Mouse (Mus musculus) limb, embryonic 10.5 days (tissue): ENCODE results near the gene Parva. TPM values are rescaled to one million over a fixed set of nuclear protein-coding genes. Genes with fewer than 3 reads are reported as not detected.
A peak's percentile ranks its signal among the peaks of the same experiment; 100 is the strongest.

Experiments
- DNase-seq: peaks from one replicate; pipeline ENCODE4 v3.0.0-alpha.2; 2017; ENCODE audit warnings: low spot score
- H3K27ac ChIP-seq: fragments of 300-500 bp; sonication (generic); 2 replicates; pipeline ENCODE4 v1.5.1; 2016; ENCODE audit warnings: mild to moderate bottlenecking
- H3K27me3 ChIP-seq: fragments of 300-500 bp; sonication (generic); 2 replicates; pipeline ENCODE4 v1.6.1; 2016; ENCODE audit warnings: low read depth, mild to moderate bottlenecking; ENCODE audit not compliant: poor library complexity, severe bottlenecking
- H3K36me3 ChIP-seq: fragments of 300-500 bp; sonication (generic); 2 replicates; pipeline ENCODE4 v1.6.1; 2016; ENCODE audit warnings: mild to moderate bottlenecking, moderate library complexity
- H3K4me1 ChIP-seq: fragments of 300-500 bp; sonication (generic); 2 replicates; pipeline ENCODE4 v1.6.1; 2016
- H3K4me3 ChIP-seq: fragments of 300-500 bp; sonication (generic); 2 replicates; pipeline ENCODE4 v1.5.1; 2016; ENCODE audit warnings: mild to moderate bottlenecking, moderate library complexity
- H3K9me3 ChIP-seq: fragments of 300-500 bp; sonication (generic); replicated peaks from 2 replicates; pipeline ENCODE4 v1.6.1; 2016; ENCODE audit warnings: mild to moderate bottlenecking
- WGBS: fragments of 180-500 bp; shearing (Covaris S2); methylation state at CpG from one replicate; pipeline ENCODE4 v1.1.7; 2016; 5-methylcytosine and 5-hydroxymethylcytosine counted together
- polyA plus RNA-seq: library from polyadenylated mRNA; unstranded; fragments of >200 nt; fragmentation: Nextera tagmentation; extraction: Ambion mirVana; gene quantifications from 2 replicates; pipeline ENCODE4 v1.2.1, GENCODE M21; 2016

Parva gene
- polyA plus RNA-seq, 1 experiment from 2014 or later = 64.3 TPM

DNA sequence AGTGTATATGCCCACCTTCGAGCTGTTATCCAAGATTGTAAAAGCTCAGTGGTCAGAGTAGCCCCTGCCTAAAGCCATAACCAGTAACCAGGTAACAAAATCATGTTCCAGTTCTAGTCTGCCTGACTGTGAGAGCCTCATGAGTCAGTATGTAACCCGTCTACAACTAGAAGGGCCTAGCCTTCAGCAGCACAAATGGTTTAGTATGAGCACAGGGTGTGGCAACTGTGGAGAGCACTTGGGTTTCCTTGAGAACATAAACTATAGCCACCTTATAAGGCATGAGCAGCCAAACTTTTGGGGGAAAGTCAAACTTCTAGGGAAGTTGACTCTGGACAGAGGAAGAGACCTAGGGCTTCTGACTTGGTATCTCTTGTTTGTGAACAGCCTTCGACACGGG is 139.7 kb downstream of the Parva start:
- Histone ChIP-seq H3K27me3 (no peaks in the 10 kb centered on the region), H3K36me3 (peaks cover 29% of the 10 kb centered on the region), H3K27ac (no peak overlapping the region), H3K9me3 (no peaks in the 10 kb centered on the region), H3K4me3 (no peak overlapping the region), H3K4me1 (no peaks in the 10 kb centered on the region)
- no peak for DNase-seq
- 94% methylated on average over 4 of the region's 4 CpGs for WGBS

DNA sequence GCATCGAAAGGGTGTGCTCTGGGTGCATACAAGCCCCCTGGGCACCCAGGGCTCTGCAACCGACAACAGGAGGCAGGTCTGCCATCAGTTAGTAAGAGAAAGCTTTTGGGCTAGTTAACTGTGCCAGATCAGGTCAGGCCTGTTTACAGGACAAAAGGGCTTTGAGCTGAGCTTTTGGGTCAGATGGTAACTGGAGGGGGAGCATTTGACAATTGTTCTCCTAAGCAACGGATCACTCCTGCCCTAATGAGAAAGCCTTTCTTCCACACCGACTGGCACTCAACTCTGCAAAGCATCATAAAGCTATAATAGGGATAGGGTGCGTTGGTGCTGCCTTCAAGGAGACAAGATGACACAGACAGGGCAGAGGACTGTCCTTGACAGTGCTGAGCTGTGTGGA is 141.7 kb downstream of the Parva start:
- no peaks in the 10 kb centered on the region for H3K27me3 ChIP-seq
- WGBS = 57% methylated on average over 5 of the region's 5 CpGs
- H3K27ac ChIP-seq = no peak overlapping the region
- peaks cover 9% of the 10 kb centered on the region; the same call in 1 of the 2 replicates for H3K4me1 ChIP-seq
- no peak for DNase-seq
- no peaks in the 10 kb centered on the region for H3K9me3 ChIP-seq
- H3K36me3 ChIP-seq = peaks cover 36% of the 10 kb centered on the region
- no peak overlapping the region for H3K4me3 ChIP-seq

DNA sequence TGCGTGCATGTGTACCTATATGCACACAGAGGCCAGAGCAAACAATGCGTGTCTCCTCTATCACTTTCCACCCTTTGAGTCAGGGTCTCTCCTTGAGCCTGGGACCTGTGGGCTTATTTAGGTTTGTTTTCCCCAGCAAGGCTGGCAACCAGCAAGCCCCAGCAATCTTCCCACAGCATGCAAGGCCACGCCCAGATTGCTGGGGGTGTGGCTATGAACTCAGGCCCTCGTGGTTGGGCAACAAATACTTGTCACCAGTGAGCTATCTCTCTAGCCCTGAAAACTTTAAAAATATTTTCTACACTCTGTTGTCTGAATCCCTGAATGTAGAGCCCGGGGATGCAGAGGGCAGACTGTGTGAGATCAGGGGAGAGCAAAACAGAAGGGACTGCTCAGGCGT is 154.3 kb downstream of the Parva start:
- H3K4me3 ChIP-seq = no peak overlapping the region
- no peaks in the 10 kb centered on the region for H3K9me3 ChIP-seq
- 82% methylated on average over 6 of the region's 6 CpGs for WGBS
- no peak for DNase-seq
- peak overlapping the region; percentile 19; the same call in 1 of the 2 replicates for H3K27ac ChIP-seq
- H3K36me3 ChIP-seq = peaks cover 21% of the 10 kb centered on the region
- no peaks in the 10 kb centered on the region for H3K4me1 ChIP-seq
- H3K27me3 ChIP-seq = no peaks in the 10 kb centered on the region

DNA sequence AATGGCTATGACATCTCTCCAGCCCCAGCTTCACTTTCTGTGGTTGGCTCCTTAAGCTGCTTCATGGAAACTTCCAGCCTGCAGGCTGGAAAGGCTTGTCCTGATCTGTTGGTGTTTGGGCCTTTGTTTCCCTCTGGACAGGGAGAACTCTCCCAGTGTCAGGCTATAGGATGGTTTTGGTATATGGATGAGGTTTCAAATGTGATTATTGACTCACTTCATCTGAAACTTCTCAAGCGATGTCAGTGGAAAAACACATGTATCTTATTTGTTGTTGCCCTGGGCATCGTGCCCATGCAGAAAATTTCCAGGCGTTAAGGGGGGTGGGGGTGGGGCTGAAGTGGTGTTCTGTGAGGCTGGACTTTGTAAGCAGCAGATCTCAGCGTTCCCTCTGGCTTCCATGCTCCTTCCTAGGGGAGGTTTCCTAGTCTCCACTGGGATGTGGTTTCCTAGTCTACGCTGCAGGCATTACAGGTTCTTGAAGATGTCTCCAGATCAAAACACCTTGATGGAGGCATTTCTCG is 155.6 kb downstream of the Parva start:
- Histone ChIP-seq H3K27ac (no peak overlapping the region), H3K9me3 (no peaks in the 10 kb centered on the region), H3K27me3 (no peaks in the 10 kb centered on the region), H3K36me3 (peaks cover 16% of the 10 kb centered on the region), H3K4me3 (no peak overlapping the region), H3K4me1 (no peaks in the 10 kb centered on the region)
- WGBS = 85% methylated on average over 6 of the region's 6 CpGs
- no peak for DNase-seq

DNA sequence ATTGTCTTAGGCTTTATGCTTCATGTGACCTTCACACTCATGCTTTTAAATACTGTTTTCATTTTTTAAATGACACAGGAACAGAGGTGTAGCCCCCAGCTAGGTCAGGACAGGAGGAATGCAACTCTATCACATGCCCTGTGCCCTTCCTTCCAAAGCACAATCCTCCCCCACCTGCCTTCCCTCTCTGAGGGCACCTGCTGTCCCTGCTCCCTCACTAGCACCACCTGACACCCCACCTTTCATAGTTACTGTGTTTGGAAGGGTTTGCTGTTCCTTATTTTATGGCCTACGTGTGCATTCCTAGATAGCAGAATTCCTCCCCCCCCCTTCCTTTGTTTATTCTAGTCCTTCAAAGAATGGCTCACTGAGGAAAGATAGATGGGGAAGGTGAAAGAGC is 160.1 kb downstream of the Parva start:
- H3K4me3 ChIP-seq = no peak overlapping the region
- 68% methylated on average over 1 of the region's 1 CpGs for WGBS
- no peak for DNase-seq
- peaks cover 6% of the 10 kb centered on the region for H3K4me1 ChIP-seq
- no peaks in the 10 kb centered on the region for H3K9me3 ChIP-seq
- H3K27me3 ChIP-seq = no peaks in the 10 kb centered on the region
- no peak overlapping the region for H3K27ac ChIP-seq
- H3K36me3 ChIP-seq = peaks cover 8% of the 10 kb centered on the region

DNA sequence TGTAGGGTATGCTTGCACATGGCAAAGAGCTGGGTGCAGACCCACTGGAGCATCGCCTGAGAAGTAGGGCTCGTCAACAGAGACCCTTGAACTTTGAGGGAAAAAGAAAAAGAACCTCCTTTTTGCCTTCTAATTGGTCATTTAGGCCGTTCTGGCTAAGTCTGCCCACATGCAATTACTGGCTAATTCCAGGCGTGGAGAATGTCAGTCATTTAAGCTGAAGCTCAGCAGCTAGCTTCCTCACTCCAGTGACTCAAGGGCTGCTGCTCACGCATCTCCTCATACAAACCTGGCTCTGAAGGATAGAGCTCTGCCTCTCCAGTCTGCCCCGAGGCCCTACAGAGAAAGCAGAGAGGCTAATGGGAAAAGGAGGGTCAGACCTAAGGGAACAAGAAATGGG is 162.2 kb downstream of the Parva start:
- Histone ChIP-seq H3K27me3 (no peaks in the 10 kb centered on the region), H3K27ac (no peak overlapping the region), H3K4me1 (peaks cover 6% of the 10 kb centered on the region), H3K9me3 (no peaks in the 10 kb centered on the region), H3K4me3 (no peak overlapping the region), H3K36me3 (peaks cover 7% of the 10 kb centered on the region)
- WGBS = 59% methylated on average over 6 of the region's 6 CpGs
- DNase-seq = no peak

DNA sequence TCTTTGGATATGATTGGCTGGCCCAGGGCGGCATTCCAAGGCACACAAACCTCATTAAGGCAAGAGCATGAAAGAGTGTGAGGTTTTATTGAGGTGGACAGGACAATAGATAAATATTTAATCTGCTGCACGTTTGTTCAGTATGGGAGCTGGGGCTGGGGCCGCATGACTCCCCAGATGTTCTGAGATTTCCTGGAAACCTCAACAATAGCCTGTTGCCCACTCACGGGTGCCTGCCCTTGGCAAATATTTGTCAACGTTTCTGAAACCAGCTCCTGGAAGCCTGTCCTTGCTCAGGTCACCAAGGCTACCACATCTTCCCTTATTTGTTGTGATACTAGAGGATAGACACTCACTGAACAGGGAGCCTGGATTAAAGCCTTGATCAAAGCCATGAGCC is 166.3 kb downstream of the Parva start:
- Histone ChIP-seq H3K27me3 (no peaks in the 10 kb centered on the region), H3K27ac (no peak overlapping the region), H3K4me3 (no peak overlapping the region), H3K4me1 (peaks cover 20% of the 10 kb centered on the region), H3K9me3 (no peaks in the 10 kb centered on the region), H3K36me3 (no peaks in the 10 kb centered on the region; the same call in 1 of the 2 replicates)
- 79% methylated on average over 5 of the region's 5 CpGs for WGBS
- DNase-seq = no peak

DNA sequence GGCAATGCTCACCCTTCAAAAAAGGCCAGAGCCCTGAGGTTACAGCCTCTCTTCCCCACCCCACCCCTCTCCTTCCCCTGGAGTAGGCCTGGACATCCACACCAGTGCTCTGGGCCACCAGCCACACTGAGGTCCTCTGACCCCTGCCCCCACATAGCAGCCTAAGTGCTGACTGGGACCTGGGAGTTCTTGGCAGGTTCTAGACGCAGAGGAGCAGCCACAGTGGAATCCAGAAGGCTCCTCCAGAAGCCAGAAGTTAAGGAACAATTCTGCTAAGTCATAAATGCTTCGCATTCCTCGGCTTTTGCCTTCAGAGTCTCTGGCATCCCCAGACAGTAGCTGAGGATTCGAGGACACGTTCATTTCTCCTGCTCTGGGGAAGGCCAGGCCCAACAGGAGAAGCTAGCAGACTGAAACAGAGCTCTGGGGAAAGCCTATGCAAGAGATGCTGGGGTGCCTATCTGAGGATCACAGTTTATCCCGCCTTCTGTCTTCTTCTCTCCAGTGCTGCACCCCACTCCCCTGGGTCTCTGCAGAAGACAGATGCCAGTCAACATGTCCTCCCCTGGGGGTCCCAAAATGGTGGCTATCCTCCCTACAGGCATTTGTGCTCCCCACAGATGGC is 168.0 kb downstream of the Parva start:
- DNase-seq = no peak
- WGBS = 53% methylated on average over 6 of the region's 6 CpGs
- H3K4me3 ChIP-seq = no peak overlapping the region
- no peaks in the 10 kb centered on the region for H3K27me3 ChIP-seq
- H3K27ac ChIP-seq = peak overlapping the region; percentile 25; the same call in 1 of the 2 replicates
- H3K9me3 ChIP-seq = no peaks in the 10 kb centered on the region
- peaks cover 15% of the 10 kb centered on the region for H3K4me1 ChIP-seq
- no peaks in the 10 kb centered on the region for H3K36me3 ChIP-seq

DNA sequence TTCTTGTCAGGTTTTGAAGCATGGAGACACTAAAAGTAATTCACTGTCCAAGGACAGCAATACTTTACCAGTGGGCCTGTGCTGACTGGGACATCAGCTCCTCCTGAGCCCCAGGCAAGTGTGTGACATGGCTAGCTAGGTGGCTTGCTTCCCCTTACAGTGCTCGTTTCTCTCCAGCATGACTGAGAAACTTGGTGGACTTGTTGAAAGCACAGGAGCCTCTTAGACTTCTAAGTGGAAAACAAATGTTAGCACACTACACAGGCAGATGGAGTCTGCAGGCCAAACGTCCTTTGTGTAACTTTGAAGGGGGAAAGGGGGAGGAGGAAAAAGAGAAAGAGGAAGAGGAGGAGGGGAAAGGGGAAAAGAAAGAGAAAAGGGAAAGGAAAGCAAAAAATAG is 172.3 kb downstream of the Parva start:
- DNase-seq = no peak
- Histone ChIP-seq H3K27ac (no peak overlapping the region), H3K9me3 (no peaks in the 10 kb centered on the region), H3K4me1 (peaks cover 28% of the 10 kb centered on the region), H3K27me3 (no peaks in the 10 kb centered on the region), H3K36me3 (no peaks in the 10 kb centered on the region), H3K4me3 (no peak overlapping the region)
- 36% methylated on average over 2 of the region's 2 CpGs for WGBS

DNA sequence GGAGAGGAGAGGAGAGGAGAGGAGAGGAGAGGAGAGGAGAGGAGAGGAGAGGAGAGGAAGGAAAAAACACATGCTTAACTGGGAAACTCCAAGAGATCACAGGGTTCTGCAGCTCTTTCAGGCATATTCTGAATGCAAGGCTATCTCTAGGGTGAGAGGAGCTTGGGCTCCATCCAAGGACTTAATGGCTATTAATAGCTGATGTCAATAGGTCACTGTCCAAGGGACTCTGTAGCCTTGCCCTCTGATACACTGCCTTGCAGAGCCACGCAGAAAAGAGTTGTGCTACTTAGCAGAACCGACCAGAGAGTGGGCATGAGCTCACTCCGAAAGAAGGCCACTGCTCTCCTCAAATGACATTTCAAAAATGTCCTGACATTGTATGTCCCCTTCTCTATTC is 172.9 kb downstream of the Parva start:
- H3K36me3 ChIP-seq = no peaks in the 10 kb centered on the region
- H3K4me3 ChIP-seq = no peak overlapping the region
- H3K9me3 ChIP-seq = no peaks in the 10 kb centered on the region
- H3K4me1 ChIP-seq = peaks cover 24% of the 10 kb centered on the region
- no peaks in the 10 kb centered on the region for H3K27me3 ChIP-seq
- H3K27ac ChIP-seq = no peak overlapping the region
- DNase-seq = no peak
- WGBS = 72% methylated on average over 3 of the region's 3 CpGs

DNA sequence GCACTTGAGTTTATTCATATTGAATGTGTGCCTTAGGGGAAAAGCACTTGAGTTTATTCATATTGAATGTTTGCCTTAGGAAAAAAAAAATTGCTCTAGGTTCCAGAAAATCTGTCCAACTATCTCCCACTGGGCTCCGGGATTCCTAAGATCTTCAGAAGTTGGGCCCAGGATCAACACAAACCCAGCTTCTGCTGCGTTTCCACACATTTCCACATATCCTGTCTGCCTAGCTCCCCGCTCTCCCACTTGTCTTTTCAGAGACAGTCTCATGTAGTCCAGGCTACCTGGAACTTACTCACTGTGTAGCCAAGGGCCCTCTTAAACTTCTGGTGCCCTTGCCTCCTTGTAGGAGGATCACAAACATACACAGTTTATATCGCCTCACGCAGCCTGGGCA is 175.7 kb downstream of the Parva start:
- 92% methylated on average over 5 of the region's 5 CpGs for WGBS
- no peak for DNase-seq
- Histone ChIP-seq H3K36me3 (no peaks in the 10 kb centered on the region), H3K27ac (no peak overlapping the region), H3K4me3 (no peak overlapping the region), H3K4me1 (peaks cover 14% of the 10 kb centered on the region), H3K9me3 (no peaks in the 10 kb centered on the region), H3K27me3 (no peaks in the 10 kb centered on the region)

DNA sequence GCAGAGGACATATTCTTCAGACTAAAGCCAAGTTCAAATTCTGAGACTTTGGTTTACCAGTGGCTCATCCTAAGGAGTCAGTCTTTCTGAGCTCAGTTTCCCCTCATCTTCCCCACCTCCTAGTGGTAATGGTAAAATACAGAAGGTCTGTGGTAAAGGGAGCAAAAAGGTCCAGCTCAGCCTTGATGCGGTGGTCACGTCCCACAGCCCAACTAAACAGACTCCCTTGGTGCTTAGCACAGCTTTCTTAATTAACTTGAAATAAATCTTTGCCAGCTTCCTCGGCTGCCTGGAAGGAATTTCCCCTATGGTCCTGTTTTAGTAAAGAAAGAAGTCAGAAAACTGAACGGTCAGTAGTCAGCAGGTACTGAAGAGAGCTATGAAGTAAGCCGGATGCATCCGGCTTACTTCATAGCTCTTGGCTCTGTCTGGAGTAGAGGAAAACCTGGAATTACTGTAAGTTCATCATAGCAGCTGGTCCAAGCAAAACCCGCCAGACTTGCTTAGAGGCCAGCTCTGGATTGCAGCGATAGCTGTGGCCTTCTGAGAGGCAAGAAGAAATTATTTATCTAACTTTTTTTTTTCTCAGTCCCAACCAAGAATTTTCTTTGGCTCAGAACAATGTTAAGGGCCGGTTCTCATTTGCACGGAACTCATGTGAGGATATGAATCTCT is 176.3 kb downstream of the Parva start:
- no peaks in the 10 kb centered on the region for H3K27me3 ChIP-seq
- DNase-seq = no peak
- H3K36me3 ChIP-seq = no peaks in the 10 kb centered on the region
- no peak overlapping the region for H3K27ac ChIP-seq
- no peaks in the 10 kb centered on the region for H3K9me3 ChIP-seq
- no peak overlapping the region for H3K4me3 ChIP-seq
- 70% methylated on average over 10 of the region's 10 CpGs for whole genome bisulfite sequencing
- H3K4me1 ChIP-seq = peaks cover 14% of the 10 kb centered on the region

DNA sequence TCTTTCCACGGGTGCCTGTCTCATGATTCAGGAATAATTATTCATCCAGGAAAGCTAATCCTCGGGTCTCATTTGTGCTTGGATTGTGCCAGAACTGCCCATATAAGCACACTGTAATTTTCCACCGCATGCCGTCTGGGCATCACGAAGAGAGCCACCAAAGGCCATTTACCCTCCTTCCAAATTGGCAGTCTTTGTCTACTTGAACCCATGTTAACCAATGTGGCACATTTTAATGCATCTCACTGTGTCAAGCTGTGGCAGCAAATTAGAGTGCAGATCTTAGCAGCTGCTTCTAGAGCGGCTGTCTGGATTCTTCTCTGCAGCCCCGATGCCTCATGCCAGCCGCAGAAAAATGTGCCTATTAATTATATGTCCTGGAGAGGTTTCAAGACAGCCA is 176.9 kb downstream of the Parva start:
- DNase-seq = no peak
- Histone ChIP-seq H3K27me3 (no peaks in the 10 kb centered on the region), H3K9me3 (no peaks in the 10 kb centered on the region), H3K4me3 (no peak overlapping the region), H3K27ac (no peak overlapping the region), H3K36me3 (no peaks in the 10 kb centered on the region), H3K4me1 (peaks cover 14% of the 10 kb centered on the region)
- WGBS = 83% methylated on average over 8 of the region's 8 CpGs
